8 mouse cellular contexts compared by ENCODE assay signal in the genomic region with DNA sequence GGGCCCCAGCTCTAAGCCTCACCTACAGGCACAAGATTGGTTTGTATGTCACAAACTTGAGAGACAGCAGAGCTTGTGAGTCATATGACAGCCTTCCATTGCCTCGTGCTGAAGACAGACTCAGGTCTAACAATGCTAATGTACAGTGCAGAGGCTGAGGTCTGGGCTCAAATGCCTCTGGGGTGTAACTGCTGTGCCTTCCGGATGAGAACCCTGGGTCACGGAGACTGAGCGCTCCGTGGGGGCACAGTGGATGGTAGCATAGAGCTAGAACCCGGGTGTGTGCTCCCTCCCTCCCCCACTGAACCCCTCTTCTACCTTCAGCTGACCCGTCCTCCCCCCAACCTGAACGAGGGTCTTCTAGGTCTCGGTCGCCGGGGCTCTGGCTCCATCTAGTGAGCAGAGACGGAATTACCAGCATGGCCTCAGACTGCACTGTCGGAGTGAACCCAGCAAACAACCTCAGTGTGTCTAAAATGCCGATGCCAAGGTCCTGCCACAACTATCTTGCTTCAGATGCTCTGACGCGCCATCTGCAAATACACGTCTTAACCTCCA.
DNase-seq lines count a peak whose midpoint lies in the region; ATAC-seq and TF ChIP-seq lines count a peak whose summit lies in the region.

No protein-coding gene starts in this region.

- H3K9me3 ChIP-seq in ES-Bruce4 (replicated peaks; ENCODE audit: control insufficient read depth, insufficient read depth, low read length, poor library complexity, severe bottlenecking), result no peaks in the 10 kb centered on the region
- H3K9me3 ChIP-seq in heart, postnatal 0 days (replicated peaks; ENCODE audit: control insufficient read depth, low read length), result no peaks in the 10 kb centered on the region
- H3K9me3 ChIP-seq in lung, postnatal 0 days (ENCODE audit: low read length), result no peaks in the 10 kb centered on the region

- H3K36me3 ChIP-seq in ES-Bruce4 (ENCODE audit: control insufficient read depth, insufficient read depth, low read length, poor library complexity, severe bottlenecking), result no peaks in the 10 kb centered on the region
- no peaks in the 10 kb centered on the region for H3K36me3 ChIP-seq in heart, postnatal 0 days (replicated peaks; ENCODE audit: control insufficient read depth, insufficient read depth, low read length)
- no peaks in the 10 kb centered on the region for H3K36me3 ChIP-seq in lung, postnatal 0 days (ENCODE audit: insufficient read depth, low read length)

- DNase-seq in B cell, adult 2 months, result peak; percentile 75 to 76
- peak; percentile 77 for DNase-seq in embryo, embryonic 10.5 days (ENCODE audit: low spot score)
- DNase-seq in heart, postnatal 0 days (ENCODE audit: low spot score), result no peak
- DNase-seq in kidney, postnatal 25 days, result peak; percentile 69 to 75
- DNase-seq in lung, postnatal 0 days (ENCODE audit: low spot score), result peak; percentile 43
- peak; percentile 81 for DNase-seq in retina, embryonic 14.5 days (ENCODE audit: low spot score)

- no peak overlapping the region for H3K4me2 ChIP-seq in heart, postnatal 0 days (ENCODE audit: low read depth, low read length)
- no peak overlapping the region for H3K4me2 ChIP-seq in lung, postnatal 0 days (replicated peaks; ENCODE audit: low read depth, low read length)

- no peak overlapping the region for H3K27ac ChIP-seq in ES-Bruce4 (ENCODE audit: insufficient read depth, low read length)
- H3K27ac ChIP-seq in heart, postnatal 0 days (ENCODE audit: low read depth), result no peak overlapping the region
- H3K27ac ChIP-seq in lung, postnatal 0 days (ENCODE audit: low read length), result no peak overlapping the region

- no peak for ATAC-seq in heart, postnatal 0 days (ENCODE audit: insufficient read depth, low read depth)
- no peak for ATAC-seq in lung, postnatal 0 days
- no peak for ATAC-seq in monocyte, adult 5-6 weeks (replicated peaks; ENCODE audit: insufficient number of reproducible peaks, low FRiP score, low TSS enrichment, poor library complexity, severe bottlenecking)

- TF ChIP-seq CTCF in ES-Bruce4 (IDR thresholded peaks at IDR 0.05; ENCODE audit: low read depth, low read length), result peak; percentile 91
- TF ChIP-seq CTCF in heart, postnatal 0 days (IDR thresholded peaks at IDR 0.05; ENCODE audit: low read depth), result peak; percentile 79
- peak; percentile 91 for TF ChIP-seq CTCF in lung, postnatal 0 days (IDR thresholded peaks at IDR 0.05)

- TF ChIP-seq POLR2A in ES-Bruce4 (IDR thresholded peaks at IDR 0.05; ENCODE audit: insufficient read depth, low read length), result no peak

- H3K4me1 ChIP-seq in ES-Bruce4 (ENCODE audit: control insufficient read depth, insufficient read depth, low read length), result peaks cover 13% of the 10 kb centered on the region
- H3K4me1 ChIP-seq in heart, postnatal 0 days (ENCODE audit: control insufficient read depth, insufficient read depth), result no peaks in the 10 kb centered on the region
- no peaks in the 10 kb centered on the region for H3K4me1 ChIP-seq in lung, postnatal 0 days (ENCODE audit: insufficient read depth, low read depth, low read length)

- 8% methylated on average over 17 of the region's 17 CpGs for WGBS in heart, postnatal 0 days
- 8% methylated on average over 16 of the region's 17 CpGs for WGBS in lung, postnatal 0 days

- no peak for TF ChIP-seq EP300 in ES-Bruce4 (IDR thresholded peaks at IDR 0.05; ENCODE audit: insufficient read depth, low read depth, low read length)
- TF ChIP-seq EP300 in heart, postnatal 0 days (IDR thresholded peaks at IDR 0.05; ENCODE audit: low read depth), result no peak
- no peak for TF ChIP-seq EP300 in lung, postnatal 0 days (IDR thresholded peaks at IDR 0.05)

- H3K27me3 ChIP-seq in ES-Bruce4 (ENCODE audit: control insufficient read depth, insufficient read depth, low read length, poor library complexity, severe bottlenecking), result no peaks in the 10 kb centered on the region
- peaks cover 22% of the 10 kb centered on the region; the same call in 1 of the 2 replicates for H3K27me3 ChIP-seq in heart, postnatal 0 days (ENCODE audit: control insufficient read depth, insufficient read depth, low read length)
- no peaks in the 10 kb centered on the region for H3K27me3 ChIP-seq in lung, postnatal 0 days (replicated peaks; ENCODE audit: insufficient read depth, low read length)

- H3K4me3 ChIP-seq in ES-Bruce4 (ENCODE audit: low read depth, low read length), result no peak overlapping the region
- H3K4me3 ChIP-seq in heart, postnatal 0 days (ENCODE audit: low read depth, low read length), result no peak overlapping the region
- no peak overlapping the region for H3K4me3 ChIP-seq in lung, postnatal 0 days (ENCODE audit: low read depth, low read length)

- H3K9ac ChIP-seq in ES-Bruce4 (ENCODE audit: low read depth, poor library complexity, severe bottlenecking), result no peak overlapping the region
- H3K9ac ChIP-seq in heart, postnatal 0 days (replicated peaks; ENCODE audit: low read depth, low read length), result no peak overlapping the region
- no peak overlapping the region for H3K9ac ChIP-seq in lung, postnatal 0 days (replicated peaks; ENCODE audit: low read depth)
